Mouse (Mus musculus) frontal cortex, adult 2 months (tissue): ENCODE measurements around the gene Eif3l. TPM values are rescaled to one million over a fixed set of nuclear protein-coding genes. Genes with fewer than 3 reads are reported as not detected.

Experiments used
- polyA plus RNA-seq: library from polyadenylated mRNA; depleted of rRNA; stranded (reverse); fragments of >200 nt; gene quantifications from 2 replicates; pipeline ENCODE4 v1.2.3, GENCODE M21; 2012; rRNA removed

Gene Eif3l
- polyA plus RNA-seq, 1 experiment, result 90.8 TPM

Other genes with a start within 250 kb of the Eif3l start
- 18.5 and 20.1 TPM in 2 replicates for gene Cdc42ep1, start 232.6 kb upstream of the Eif3l start, polyA plus RNA-seq
- 0.74 and 2.0 TPM in 2 replicates for gene Lgals2, start 219.7 kb upstream of the Eif3l start, polyA plus RNA-seq
- 69.5 and 70.8 TPM in 2 replicates for gene Gga1, start 198.0 kb upstream of the Eif3l start, polyA plus RNA-seq
- 0.24 TPM in 1 of 2 replicates, not detected in the other for gene Gm49510, start 175.5 kb upstream of the Eif3l start, polyA plus RNA-seq
- 27.2 and 29.0 TPM in 2 replicates for gene Sh3bp1, start 175.4 kb upstream of the Eif3l start, polyA plus RNA-seq
- 219 and 227 TPM in 2 replicates for gene Pdxp, start 161.3 kb upstream of the Eif3l start, polyA plus RNA-seq
- 48.2 and 56.0 TPM in 2 replicates for gene Lgals1, start 148.5 kb upstream of the Eif3l start, polyA plus RNA-seq
- 35.8 and 37.4 TPM in 2 replicates for gene Nol12, start 140.2 kb upstream of the Eif3l start, polyA plus RNA-seq
- 11.7 and 13.9 TPM in 2 replicates for gene Triobp, start 127.5 kb upstream of the Eif3l start, polyA plus RNA-seq
- 109 and 112 TPM in 2 replicates for gene H1f0, start 46.7 kb upstream of the Eif3l start, polyA plus RNA-seq
- gene Galr3, start 33.3 kb upstream of the Eif3l start, polyA plus RNA-seq, result 0.19 and 0.38 TPM in 2 replicates
- 31.0 and 32.3 TPM in 2 replicates for gene Ankrd54, start 12.3 kb upstream of the Eif3l start, polyA plus RNA-seq
- 22.2 and 23.8 TPM in 2 replicates for gene Micall1, start 33.7 kb downstream of the Eif3l start, polyA plus RNA-seq
- gene Polr2f, start 65.8 kb downstream of the Eif3l start, polyA plus RNA-seq, result 159 and 176 TPM in 2 replicates
- gene 1700088E04Rik, start 66.1 kb downstream of the Eif3l start, polyA plus RNA-seq, result 15.0 and 18.6 TPM in 2 replicates
- gene Sox10, start 90.1 kb downstream of the Eif3l start, polyA plus RNA-seq, result 55.2 and 61.4 TPM in 2 replicates
- 87.7 and 98.4 TPM in 2 replicates for gene Pick1, start 154.0 kb downstream of the Eif3l start, polyA plus RNA-seq
- gene Gm49486, start 154.2 kb downstream of the Eif3l start, polyA plus RNA-seq, result 1.3 and 1.4 TPM in 2 replicates
- gene Slc16a8, start 179.6 kb downstream of the Eif3l start, polyA plus RNA-seq, result 0.06 TPM in 1 of 2 replicates, not detected in the other
- 12.6 and 16.6 TPM in 2 replicates for gene Baiap2l2, start 210.4 kb downstream of the Eif3l start, polyA plus RNA-seq